Mouse (Mus musculus): ENCODE data around the gene Cenpp. TPM values are rescaled to one million over a fixed set of nuclear protein-coding genes. Genes with fewer than 3 reads are reported as not detected.
"Not testable (repeated sequence)": the region's sequence is repeated elsewhere in the genome, so short reads cannot be mapped to it uniquely, and the experiment has no call there.

The Cenpp gene
- total RNA-seq, 2 experiments from 2014 or later = 0.78 to 0.92 TPM

- DNase-seq = peak; percentile 42
These were observed 44.9 kb downstream of the Cenpp start, which contains the start of gene Ogn for GRCm38 (mm10) chr13:49607714-49608113. TSS of gene Ogn (plus strand) at chr13:49608046.

GRCm38 (mm10) chr13:49603603-49604002 is 49.0 kb downstream of the Cenpp start:
- no peak for DNase-seq

- not testable (repeated sequence) for DNase-seq
These were observed 50.0 kb downstream of the Cenpp start for GRCm38 (mm10) chr13:49602541-49602940.

GRCm38 (mm10) chr13:49586062-49586461 is 66.5 kb downstream of the Cenpp start:
- DNase-seq = no peak

- DNase-seq = no peak
These were observed 68.1 kb downstream of the Cenpp start for GRCm38 (mm10) chr13:49584307-49585005.

GRCm38 (mm10) chr13:49583859-49584258 is 68.7 kb downstream of the Cenpp start:
- DNase-seq = no peak

- no peak for DNase-seq
These were observed 70.7 kb downstream of the Cenpp start, which contains the start of gene Omd for GRCm38 (mm10) chr13:49581541-49582530. TSS of gene Omd (plus strand) at chr13:49582462.

- no peak for DNase-seq
These were observed 81.2 kb downstream of the Cenpp start for GRCm38 (mm10) chr13:49571418-49571817.

GRCm38 (mm10) chr13:49570371-49570770 is 82.2 kb downstream of the Cenpp start:
- DNase-seq = no peak

GRCm38 (mm10) chr13:49564347-49564746 is 88.2 kb downstream of the Cenpp start:
- DNase-seq = no peak

GRCm38 (mm10) chr13:49560886-49561285 is 91.7 kb downstream of the Cenpp start:
- no peak for DNase-seq

GRCm38 (mm10) chr13:49559185-49559584 is 93.4 kb downstream of the Cenpp start:
- peak; percentile 42 for DNase-seq

GRCm38 (mm10) chr13:49556924-49557323 is 95.7 kb downstream of the Cenpp start:
- DNase-seq = no peak

GRCm38 (mm10) chr13:49556203-49556602 is 96.4 kb downstream of the Cenpp start:
- DNase-seq = peak; percentile 49

GRCm38 (mm10) chr13:49554519-49554918 is 98.1 kb downstream of the Cenpp start:
- no peak for DNase-seq

GRCm38 (mm10) chr13:49549616-49550015 is 103.0 kb downstream of the Cenpp start:
- no peak for DNase-seq

- no peak for DNase-seq
These were observed 104.9 kb downstream of the Cenpp start for GRCm38 (mm10) chr13:49547563-49548150.

- DNase-seq = peak; percentile 37
These were observed 106.1 kb downstream of the Cenpp start for GRCm38 (mm10) chr13:49546517-49546916.

- no peak for DNase-seq
These were observed 106.9 kb downstream of the Cenpp start for GRCm38 (mm10) chr13:49545646-49546045.

- DNase-seq = no peak
These were observed 108.3 kb downstream of the Cenpp start, which contains the start of gene Aspn for GRCm38 (mm10) chr13:49544279-49544678. TSS of gene Aspn (plus strand) at chr13:49544443.

GRCm38 (mm10) chr13:49538693-49539092 is 113.9 kb downstream of the Cenpp start:
- DNase-seq = no peak

GRCm38 (mm10) chr13:49536946-49537345 is 115.6 kb downstream of the Cenpp start:
- DNase-seq = no peak

All from gastrocnemius, postnatal 25 days (tissue).